Mouse (Mus musculus) neural tube, embryonic 14.5 days (tissue): ENCODE data around the gene Frem3. TPM values are rescaled to one million over a fixed set of nuclear protein-coding genes. Genes with fewer than 3 reads are reported as not detected.
"Not testable (repeated sequence)": the region's sequence is repeated elsewhere in the genome, so short reads cannot be mapped to it uniquely, and the experiment has no call there.

Experiments
- ATAC-seq: fragments of 200-750 bp; cut with Nextera tagmentation; 2 replicates; pipeline ENCODE4 v1.8.0; 2017; ENCODE audit warnings: low read depth, mild to moderate bottlenecking, moderate TSS enrichment, moderate library complexity
- H3K27ac ChIP-seq: fragments of 300-500 bp; sonication (generic); 2 replicates; pipeline ENCODE4 v1.5.1; 2014; ENCODE audit warnings: low read depth, mild to moderate bottlenecking, control low read depth, low read length, moderate library complexity, mixed read lengths
- H3K27me3 ChIP-seq: fragments of 300-500 bp; sonication (generic); 2 replicates; pipeline ENCODE4 v1.6.1; 2014; ENCODE audit warnings: low read length; ENCODE audit not compliant: control insufficient read depth, insufficient read depth
- H3K36me3 ChIP-seq: fragments of 300-500 bp; sonication (generic); 2 replicates; pipeline ENCODE4 v1.6.1; 2014; ENCODE audit warnings: low read length, mixed read lengths; ENCODE audit not compliant: control insufficient read depth, insufficient read depth
- H3K4me1 ChIP-seq: fragments of 300-500 bp; sonication (generic); 2 replicates; pipeline ENCODE4 v1.6.1; 2014; ENCODE audit warnings: low read length; ENCODE audit not compliant: control insufficient read depth, insufficient read depth
- H3K4me2 ChIP-seq: fragments of 300-500 bp; sonication (generic); 2 replicates; pipeline ENCODE4 v1.6.1; 2014; ENCODE audit warnings: mild to moderate bottlenecking, low read depth, low read length, control low read depth
- H3K4me3 ChIP-seq: fragments of 300-500 bp; sonication (generic); 2 replicates; pipeline ENCODE4 v1.5.1; 2014; ENCODE audit warnings: low read depth, low read length, control low read depth, mixed read lengths
- H3K9ac ChIP-seq: fragments of 300-500 bp; sonication (generic); replicated peaks from 2 replicates; pipeline ENCODE4 v1.6.1; 2014; ENCODE audit warnings: low read depth, mild to moderate bottlenecking, control low read depth, low read length, mixed read lengths
- H3K9me3 ChIP-seq: fragments of 300-500 bp; sonication (generic); 2 replicates; pipeline ENCODE4 v1.6.1; 2016; ENCODE audit warnings: low read length; ENCODE audit not compliant: control insufficient read depth
- WGBS: fragments of 180-500 bp; shearing (Covaris S2); extraction: QIAGEN DNeasy Blood & Tissue Kit; methylation state at CpG from one replicate; pipeline ENCODE4 v1.1.7; 2014; 5-methylcytosine and 5-hydroxymethylcytosine counted together
- polyA plus RNA-seq: library from polyadenylated mRNA; unstranded; fragments of >200 nt; fragmentation: Nextera tagmentation; extraction: Ambion mirVana; gene quantifications from 2 replicates; pipeline ENCODE4 v1.2.1, GENCODE M21; 2014

Gene Frem3
- polyA plus RNA-seq, 1 experiment from 2014 or later, result 0.71 TPM

- Histone ChIP-seq H3K27me3 (no peaks in the 10 kb centered on the region), H3K4me2 (peak overlapping the region; percentile 91), H3K27ac (peak overlapping the region; percentile 96), H3K9me3 (no peaks in the 10 kb centered on the region; the same call in 1 of the 2 replicates), H3K9ac (peak overlapping the region; percentile 88), H3K4me1 (peaks cover 7% of the 10 kb centered on the region; the same call in 1 of the 2 replicates), H3K36me3 (peaks cover 19% of the 10 kb centered on the region), H3K4me3 (peak overlapping the region; percentile 88)
- under 1% methylated on average over 81 of the region's 84 CpGs for WGBS
- peak; percentile 79 for ATAC-seq
Observed at GRCm38 (mm10) chr8:80738388-80739154, 127.7 kb downstream of the Frem3 start.

GRCm38 (mm10) chr8:80739155-80739924 lies 128.5 kb downstream of the Frem3 start, which contains the start of gene Smarca5:
TSS of gene Smarca5 (minus strand) at chr8:80739497.
- WGBS, result 2% methylated on average over 70 of the region's 91 CpGs
- not testable (repeated sequence) for H3K4me1 ChIP-seq, H3K9me3 ChIP-seq, H3K27me3 ChIP-seq
- Histone ChIP-seq H3K4me3 (peak within 1 kb of the TSS; percentile 88), H3K9ac (peak within 1 kb of the TSS; percentile 88), H3K27ac (peak within 1 kb of the TSS; percentile 96), H3K36me3 (peaks cover 14% of the 10 kb centered on the region), H3K4me2 (peak within 1 kb of the TSS; percentile 91)
- peak; percentile 96 for ATAC-seq

- Histone ChIP-seq H3K4me2 (peak overlapping the region; percentile 50), H3K27me3 (no peaks in the 10 kb centered on the region), H3K9me3 (no peaks in the 10 kb centered on the region; the same call in 1 of the 2 replicates), H3K36me3 (peaks cover 10% of the 10 kb centered on the region), H3K4me3 (peak overlapping the region; percentile 88), H3K9ac (peak overlapping the region; percentile 50), H3K27ac (peak overlapping the region; percentile 91), H3K4me1 (peaks cover 7% of the 10 kb centered on the region; the same call in 1 of the 2 replicates)
- whole genome bisulfite sequencing, result 12% methylated on average over 14 of the region's 14 CpGs
- peak; percentile 54 for ATAC-seq
Observed at GRCm38 (mm10) chr8:80739932-80740331, 129.1 kb downstream of the Frem3 start.

Other genes with a start within 250 kb of the Frem3 start
- gene Gypa, start 117.3 kb upstream of the Frem3 start, polyA plus RNA-seq, result 1.9 and 2.2 TPM in 2 replicates
- gene Smarca5, start 128.4 kb downstream of the Frem3 start, polyA plus RNA-seq, result 49.2 and 60.9 TPM in 2 replicates